Mouse (Mus musculus) left cerebral cortex, adult 9 months (tissue): ENCODE results near the gene Olfr58.
"Not testable (repeated sequence)": the region's sequence is repeated elsewhere in the genome, so short reads cannot be mapped to it uniquely, and the experiment has no call there.

Source experiments
- DNase-seq, 2 experiments: peaks; one replicate each; pipeline ENCODE4 v3.0.0; 2022; ENCODE audit warnings: low spot score in 2 of 2

The Olfr58 gene

GRCm38 (mm10) chr9:19779983-19780382, at the start of gene Olfr58:
Gene Olfr58, plus strand, starts transcription at chr9:19780283.
- no peak for DNase-seq

- DNase-seq: no peak
Measured at GRCm38 (mm10) chr9:19769136-19769535, 10.9 kb upstream of the Olfr58 start.

- no peak for DNase-seq
Measured at GRCm38 (mm10) chr9:19769701-19770100, 10.4 kb upstream of the Olfr58 start.

GRCm38 (mm10) chr9:19803000-19803399, 22.9 kb downstream of the Olfr58 start:
- no peak for DNase-seq

- DNase-seq: not testable (repeated sequence)
Measured at GRCm38 (mm10) chr9:19804606-19805005, 24.5 kb downstream of the Olfr58 start, which contains the start of gene Olfr859. Gene Olfr859, plus strand, starts transcription at chr9:19804906.
